Mouse (Mus musculus): ENCODE results near the gene Itih4. TPM values are rescaled to one million over a fixed set of nuclear protein-coding genes. Genes with fewer than 3 reads are reported as not detected.

Itih4 gene
- total and polyA plus RNA-seq, 2 experiments from 2014 or later, result not detected

- Histone ChIP-seq H3K4me1 (ENCODE audit: insufficient read depth, low read length) (no peaks in the 10 kb centered on the region), H3K4me3 (ENCODE audit: low read depth, low read length) (no peak overlapping the region), H3K9ac (replicated peaks; ENCODE audit: low read length, poor library complexity, severe bottlenecking) (no peak overlapping the region), H3K9me3 (ENCODE audit: low read length) (no peaks in the 10 kb centered on the region), H3K27ac (ENCODE audit: low read depth, low read length) (no peak overlapping the region), H3K36me3 (ENCODE audit: insufficient read depth, low read length) (no peaks in the 10 kb centered on the region), H3K4me2 (ENCODE audit: low read depth, low read length, poor library complexity, severe bottlenecking) (no peak overlapping the region), H3K27me3 (ENCODE audit: insufficient read depth, low read length) (no peaks in the 10 kb centered on the region)
- ATAC-seq (ENCODE audit: low FRiP score), result no peak
- TF ChIP-seq CTCF (IDR thresholded peaks at IDR 0.05), result no peak
- DNase-seq (ENCODE audit: low spot score), result no peak
- WGBS, result 73% methylated on average over 3 of the region's 3 CpGs
These were observed 16.8 kb downstream of the Itih4 start for GRCm38 (mm10) chr14:30903036-30903435.

- Histone ChIP-seq H3K4me2 (ENCODE audit: low read depth, low read length, poor library complexity, severe bottlenecking) (no peak overlapping the region), H3K36me3 (ENCODE audit: insufficient read depth, low read length) (no peaks in the 10 kb centered on the region), H3K9me3 (ENCODE audit: low read length) (no peaks in the 10 kb centered on the region), H3K9ac (replicated peaks; ENCODE audit: low read length, poor library complexity, severe bottlenecking) (no peak overlapping the region), H3K27ac (ENCODE audit: low read depth, low read length) (no peak overlapping the region), H3K27me3 (ENCODE audit: insufficient read depth, low read length) (no peaks in the 10 kb centered on the region), H3K4me1 (ENCODE audit: insufficient read depth, low read length) (no peaks in the 10 kb centered on the region), H3K4me3 (ENCODE audit: low read depth, low read length) (no peak overlapping the region)
- ATAC-seq (ENCODE audit: low FRiP score) (no peak), DNase-seq (ENCODE audit: low spot score) (no peak)
- TF ChIP-seq CTCF (IDR thresholded peaks at IDR 0.05), result no peak
- 78% methylated on average over 8 of the region's 8 CpGs for WGBS
These were observed 18.0 kb downstream of the Itih4 start for GRCm38 (mm10) chr14:30904307-30904706.

GRCm38 (mm10) chr14:30906001-30906400 lies 19.7 kb downstream of the Itih4 start:
- DNase-seq (ENCODE audit: low spot score) (no peak), ATAC-seq (ENCODE audit: low FRiP score) (no peak)
- no peak overlapping the region for H3K9ac ChIP-seq (replicated peaks; ENCODE audit: low read length, poor library complexity, severe bottlenecking)
- WGBS, result 96% methylated on average over 6 of the region's 6 CpGs
- no peaks in the 10 kb centered on the region for H3K36me3 ChIP-seq (ENCODE audit: insufficient read depth, low read length)
- no peak overlapping the region for H3K4me3 ChIP-seq (ENCODE audit: low read depth, low read length)
- no peaks in the 10 kb centered on the region for H3K9me3 ChIP-seq (ENCODE audit: low read length)
- no peaks in the 10 kb centered on the region for H3K27me3 ChIP-seq (ENCODE audit: insufficient read depth, low read length)
- no peak overlapping the region for H3K4me2 ChIP-seq (ENCODE audit: low read depth, low read length, poor library complexity, severe bottlenecking)
- no peaks in the 10 kb centered on the region for H3K4me1 ChIP-seq (ENCODE audit: insufficient read depth, low read length)
- H3K27ac ChIP-seq (ENCODE audit: low read depth, low read length), result no peak overlapping the region
- TF ChIP-seq CTCF (IDR thresholded peaks at IDR 0.05), result no peak

GRCm38 (mm10) chr14:30907814-30908265 lies 21.6 kb downstream of the Itih4 start:
- DNase-seq (ENCODE audit: low spot score), result no peak
- Histone ChIP-seq H3K27me3 (ENCODE audit: insufficient read depth, low read length) (no peaks in the 10 kb centered on the region), H3K27ac (ENCODE audit: low read depth, low read length) (no peak overlapping the region), H3K4me3 (ENCODE audit: low read depth, low read length) (no peak overlapping the region), H3K9me3 (ENCODE audit: low read length) (no peaks in the 10 kb centered on the region), H3K9ac (replicated peaks; ENCODE audit: low read length, poor library complexity, severe bottlenecking) (no peak overlapping the region), H3K36me3 (ENCODE audit: insufficient read depth, low read length) (no peaks in the 10 kb centered on the region), H3K4me1 (ENCODE audit: insufficient read depth, low read length) (no peaks in the 10 kb centered on the region), H3K4me2 (ENCODE audit: low read depth, low read length, poor library complexity, severe bottlenecking) (no peak overlapping the region)
- TF ChIP-seq CTCF (IDR thresholded peaks at IDR 0.05), result no peak
- ATAC-seq (ENCODE audit: low FRiP score), result no peak
- WGBS, result 93% methylated on average over 3 of the region's 3 CpGs

- Histone ChIP-seq H3K27me3 (ENCODE audit: insufficient read depth, low read length) (no peaks in the 10 kb centered on the region), H3K36me3 (ENCODE audit: insufficient read depth, low read length) (no peaks in the 10 kb centered on the region), H3K4me3 (ENCODE audit: low read depth, low read length) (no peak overlapping the region), H3K4me2 (ENCODE audit: low read depth, low read length, poor library complexity, severe bottlenecking) (no peak overlapping the region), H3K9ac (replicated peaks; ENCODE audit: low read length, poor library complexity, severe bottlenecking) (no peak overlapping the region), H3K9me3 (ENCODE audit: low read length) (no peaks in the 10 kb centered on the region), H3K4me1 (ENCODE audit: insufficient read depth, low read length) (no peaks in the 10 kb centered on the region), H3K27ac (ENCODE audit: low read depth, low read length) (no peak overlapping the region)
- TF ChIP-seq CTCF (IDR thresholded peaks at IDR 0.05), result no peak
- 90% methylated on average over 8 of the region's 8 CpGs for WGBS
- no peak for DNase-seq (ENCODE audit: low spot score)
- no peak for ATAC-seq (ENCODE audit: low FRiP score)
These were observed 24.9 kb downstream of the Itih4 start for GRCm38 (mm10) chr14:30911141-30911540.

GRCm38 (mm10) chr14:30912641-30913040 lies 26.4 kb downstream of the Itih4 start:
- Histone ChIP-seq H3K4me1 (ENCODE audit: insufficient read depth, low read length) (no peaks in the 10 kb centered on the region), H3K9me3 (ENCODE audit: low read length) (no peaks in the 10 kb centered on the region), H3K4me2 (ENCODE audit: low read depth, low read length, poor library complexity, severe bottlenecking) (no peak overlapping the region), H3K36me3 (ENCODE audit: insufficient read depth, low read length) (no peaks in the 10 kb centered on the region), H3K27me3 (ENCODE audit: insufficient read depth, low read length) (no peaks in the 10 kb centered on the region), H3K27ac (ENCODE audit: low read depth, low read length) (no peak overlapping the region), H3K4me3 (ENCODE audit: low read depth, low read length) (no peak overlapping the region), H3K9ac (replicated peaks; ENCODE audit: low read length, poor library complexity, severe bottlenecking) (no peak overlapping the region)
- ATAC-seq (ENCODE audit: low FRiP score) (no peak), DNase-seq (ENCODE audit: low spot score) (no peak)
- WGBS, result 80% methylated on average over 8 of the region's 8 CpGs
- no peak for TF ChIP-seq CTCF (IDR thresholded peaks at IDR 0.05)
